ENCODE assay signal across 22 mouse cellular contexts in genomic region chr10:119026291-119026690, GRCm38 (mm10).
DNase-seq lines count a peak whose midpoint lies in the region; ATAC-seq lines count a peak whose summit lies in the region.
"Had no signal": no experiment of that assay in that cellular context is flagged by ENCODE, and none has a peak within 500 bp of the region (broad histone marks: within the 10 kb centered on the region; RNA-seq: fewer than 3 reads in every experiment).

No protein-coding gene starts in this region.

- 70% methylated on average over 4 of the region's 4 CpGs for WGBS in kidney, embryonic 15.5 days

- H3K9ac ChIP-seq in kidney, embryonic 15.5 days = no peak overlapping the region
- H3K9ac ChIP-seq: hindbrain, embryonic 15.5 days; liver, embryonic 14.5 days; lung, embryonic 14.5 days; midbrain, embryonic 12.5 days had no signal

- intact Hi-C loops in left cerebral cortex, postnatal 10 days (cut with DNase I) = no loop called here
- intact Hi-C loops in heart, postnatal 14 days (cut with DNase I) = no loop called here

- ATAC-seq in kidney, embryonic 15.5 days (replicated peaks; ENCODE audit: low FRiP score) = no peak
- ATAC-seq: forebrain, embryonic 16.5 days had no signal

- peaks cover 35% of the 10 kb centered on the region for H3K27me3 ChIP-seq in kidney, embryonic 15.5 days
- H3K27me3 ChIP-seq: hindbrain, embryonic 15.5 days; midbrain, embryonic 12.5 days had no signal

- no peaks in the 10 kb centered on the region for H3K36me3 ChIP-seq in kidney, embryonic 15.5 days
- H3K36me3 ChIP-seq: forebrain, embryonic 10.5 days; hindbrain, embryonic 15.5 days; midbrain, embryonic 12.5 days had no signal

- H3K9me3 ChIP-seq in kidney, embryonic 15.5 days (replicated peaks) = no peaks in the 10 kb centered on the region
- H3K9me3 ChIP-seq: forebrain, embryonic 10.5 days; hindbrain, embryonic 15.5 days; midbrain, embryonic 12.5 days had no signal

- H3K27ac ChIP-seq in kidney, embryonic 15.5 days = no peak overlapping the region
- H3K27ac ChIP-seq: forebrain, embryonic 10.5 days; heart, adult 2 months; hindbrain, embryonic 15.5 days; liver, embryonic 14.5 days; midbrain, embryonic 12.5 days; stomach, postnatal 0 days had no signal

- H3K4me3 ChIP-seq in kidney, embryonic 15.5 days (replicated peaks) = no peak overlapping the region
- H3K4me3 ChIP-seq: forebrain, embryonic 10.5 days; heart, adult 2 months; hindbrain, embryonic 15.5 days; midbrain, embryonic 12.5 days had no signal

- no peak overlapping the region for H3K4me2 ChIP-seq in kidney, embryonic 15.5 days
- H3K4me2 ChIP-seq: hindbrain, embryonic 15.5 days; lung, embryonic 14.5 days; midbrain, embryonic 12.5 days had no signal

- H3K4me1 ChIP-seq in kidney, embryonic 15.5 days = peaks cover 12% of the 10 kb centered on the region
- H3K4me1 ChIP-seq: hindbrain, embryonic 15.5 days; midbrain, embryonic 12.5 days had no signal

- DNase-seq in layer of hippocampus, adult 11-12 months (ENCODE audit: low spot score) = peak; percentile 25
- DNase-seq in layer of hippocampus, postnatal 10 days (ENCODE audit: low spot score in 2 of 2) = no peak
- DNase-seq in left cerebral cortex, adult 9 months (ENCODE audit: low spot score in 2 of 2) = peak; percentile 8 to 78
- DNase-seq in left cerebral cortex, postnatal 10 days (ENCODE audit: extremely low spot score in 1 of 2, low spot score in 2 of 2) = no peak
- DNase-seq in layer of hippocampus, adult 9-11 months = peak; percentile 36
- peak; percentile 31 to 66 for DNase-seq in right cerebral cortex, postnatal 36 days (ENCODE audit: low spot score in 2 of 2)
- no peak for DNase-seq in heart, postnatal 14 days
- DNase-seq: adrenal gland, postnatal 25 days; cerebellum, adult 11 months; cerebellum, postnatal 14 days; gastrocnemius, postnatal 36 days; heart, adult 2 months; kidney, adult 2 months; kidney, postnatal 10 days; lung, embryonic 14.5 days had no signal

Comparison
In these comparisons a context has a peak if more than half of its experiments do, and no peak if none do; other contexts are left out.
1. DNase-seq: peak in layer of hippocampus, adult 11-12 months (single experiment), left cerebral cortex, adult 9 months (2 of 2), layer of hippocampus, adult 9-11 months (single experiment) and right cerebral cortex, postnatal 36 days (2 of 2); none in layer of hippocampus, postnatal 10 days (0 of 2), left cerebral cortex, postnatal 10 days (0 of 2) and heart, postnatal 14 days (0 of 2).